Mouse (Mus musculus) left cerebral cortex, adult 18-20 months (tissue): ENCODE results near the gene Coro2b. TPM values are rescaled to one million over a fixed set of nuclear protein-coding genes. Genes with fewer than 3 reads are reported as not detected.
A peak's percentile ranks its signal among the peaks of the same experiment; 100 is the strongest.

ENCODE experiments used
- DNase-seq, 2 experiments: peaks; one replicate each; pipeline ENCODE4 v3.0.0; 2021 to 2022; ENCODE audit warnings: low spot score in 2 of 2, mixed read lengths in 1 of 2
- total RNA-seq, 2 experiments: library from RNA; stranded (reverse); gene quantifications; 2 replicates each; pipeline ENCODE4 v1.2.3; 2021

Coro2b gene
- total RNA-seq, 2 experiments from 2014 or later = 162 to 174 TPM

DNA sequence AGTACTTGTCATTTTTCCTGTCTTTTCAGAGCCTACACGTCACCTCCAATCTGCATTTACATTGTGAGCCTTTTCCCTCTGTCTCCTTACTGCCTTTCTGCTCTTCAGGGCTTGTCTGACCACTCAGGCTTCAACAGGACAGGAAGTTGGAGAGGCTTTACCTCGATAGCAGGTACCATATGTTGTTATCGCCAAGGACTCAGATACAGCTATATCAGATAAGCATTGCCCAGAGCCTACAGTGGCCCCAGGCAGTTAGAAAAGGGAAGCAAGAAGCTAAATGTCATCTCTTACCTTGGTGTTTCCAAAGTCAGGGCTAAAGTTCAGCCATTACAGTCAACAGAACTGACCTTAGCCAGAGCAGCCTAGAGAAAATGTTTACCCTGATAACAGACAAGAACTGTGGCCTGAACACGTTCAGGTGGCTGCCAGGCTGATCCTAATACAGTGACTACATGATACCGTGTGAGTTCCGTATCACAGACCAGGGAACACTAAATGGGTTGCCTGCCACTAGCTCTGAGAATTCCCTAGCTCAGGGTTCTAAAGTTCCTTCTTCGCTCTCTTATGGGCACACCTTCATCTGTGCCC is 130.3 kb downstream of the Coro2b start:
- DNase-seq = no peak

DNA sequence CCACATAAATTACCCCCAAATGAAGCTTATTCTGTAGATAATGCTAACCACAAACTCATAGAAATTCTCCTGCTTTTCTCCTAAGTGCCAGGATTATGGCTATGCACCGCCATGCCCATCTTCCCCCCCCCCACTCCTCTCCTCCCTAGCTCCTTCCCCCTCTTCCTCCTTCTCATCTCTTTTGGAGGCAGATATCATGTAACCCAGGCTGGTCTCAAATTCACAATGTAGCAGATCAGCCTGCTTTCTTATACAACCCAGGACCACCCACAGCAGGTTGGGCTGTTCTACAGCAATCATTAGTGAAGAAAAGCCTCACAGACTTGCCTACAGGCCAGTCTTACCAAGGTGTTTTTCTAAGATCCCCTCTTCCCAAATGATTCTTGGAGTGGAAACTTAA is 135.3 kb downstream of the Coro2b start:
- no peak for DNase-seq

DNA sequence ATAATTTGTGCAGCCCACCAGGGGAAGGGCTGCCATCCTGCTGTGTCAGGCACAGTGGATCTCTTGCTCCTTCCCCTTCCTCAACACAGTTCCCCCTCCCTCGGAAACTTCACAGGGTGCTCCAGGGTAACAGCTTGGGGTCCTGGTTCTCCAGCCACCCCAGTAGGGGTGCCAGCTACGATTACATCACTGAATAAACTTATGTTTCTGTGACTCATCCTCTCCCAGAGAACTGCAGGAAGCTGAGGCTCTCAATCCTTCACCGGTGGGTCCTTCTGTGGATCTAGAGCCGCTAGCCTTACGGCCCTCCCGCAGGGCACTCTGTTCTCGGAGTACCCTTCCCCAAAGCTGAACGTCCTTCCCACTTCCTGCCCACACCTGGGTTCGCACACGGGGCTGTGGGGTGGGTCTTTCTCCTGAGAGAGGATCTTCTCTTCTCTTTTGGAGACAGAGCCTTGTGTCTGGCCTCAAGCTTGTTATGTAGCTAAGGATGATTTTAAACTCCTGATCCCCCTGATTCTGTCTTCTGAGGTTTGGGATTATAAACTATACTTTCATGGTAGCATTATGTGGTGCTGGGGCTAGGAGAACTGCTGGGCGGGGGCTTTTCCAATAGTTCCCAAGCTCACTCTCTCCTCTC is 136.2 kb downstream of the Coro2b start:
- DNase-seq = no peak

DNA sequence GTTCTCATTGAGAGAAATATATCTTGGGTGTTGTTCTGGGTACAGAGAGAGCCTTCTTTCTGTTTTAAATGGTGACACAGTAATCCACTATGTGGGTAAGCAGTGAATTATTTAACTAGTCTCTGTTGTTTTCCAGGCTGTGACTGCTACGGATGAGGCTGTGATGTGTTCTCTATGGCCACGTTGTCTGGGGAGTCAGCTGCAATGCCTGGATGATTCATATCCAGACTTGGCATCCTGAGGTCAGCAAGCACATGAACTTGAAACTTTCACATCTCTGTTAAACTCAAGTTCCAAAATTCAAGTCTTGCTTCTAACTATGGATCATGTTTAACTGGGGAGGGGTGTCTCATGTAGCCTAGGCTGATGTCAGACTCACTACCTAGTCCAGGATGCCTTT is 142.7 kb downstream of the Coro2b start:
- DNase-seq = no peak

DNA sequence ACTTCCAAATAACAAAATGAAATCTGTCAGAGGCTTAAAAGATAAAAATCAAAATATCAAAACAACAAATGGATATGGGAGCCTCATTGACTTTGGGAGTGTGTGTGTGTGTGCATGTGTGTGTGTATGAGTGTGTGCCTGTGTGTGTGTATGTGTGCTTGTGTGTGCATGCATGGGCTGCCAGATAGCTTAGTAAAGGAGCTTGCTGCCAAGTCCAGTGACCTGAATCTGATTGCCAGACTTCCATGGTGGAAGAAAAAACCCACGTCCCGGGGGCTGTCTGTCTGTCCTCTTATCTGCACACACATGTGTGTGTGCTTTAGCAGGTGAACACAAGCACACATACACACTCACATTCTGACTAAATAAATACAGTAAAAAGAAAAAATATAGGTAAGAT is 143.3 kb downstream of the Coro2b start:
- no peak for DNase-seq

DNA sequence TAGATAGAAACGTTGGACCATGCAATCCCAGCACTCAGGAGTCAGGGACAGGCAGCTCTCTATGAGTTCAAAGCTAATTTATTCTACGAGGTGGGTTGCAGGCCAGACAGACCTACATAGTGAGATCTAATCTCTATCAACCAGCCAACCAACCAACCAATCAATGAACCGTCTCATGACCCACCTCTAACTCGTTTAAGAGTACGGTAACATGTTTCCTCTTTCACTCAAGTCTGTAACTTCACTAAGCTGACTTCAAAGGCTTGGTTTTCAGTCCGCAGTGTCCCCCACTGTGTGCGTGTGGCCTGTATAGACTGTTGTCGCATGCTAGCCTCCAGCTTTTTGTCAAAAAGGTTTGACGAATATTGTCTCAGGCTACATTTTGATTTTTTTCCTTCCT is 147.1 kb downstream of the Coro2b start:
- no peak for DNase-seq

DNA sequence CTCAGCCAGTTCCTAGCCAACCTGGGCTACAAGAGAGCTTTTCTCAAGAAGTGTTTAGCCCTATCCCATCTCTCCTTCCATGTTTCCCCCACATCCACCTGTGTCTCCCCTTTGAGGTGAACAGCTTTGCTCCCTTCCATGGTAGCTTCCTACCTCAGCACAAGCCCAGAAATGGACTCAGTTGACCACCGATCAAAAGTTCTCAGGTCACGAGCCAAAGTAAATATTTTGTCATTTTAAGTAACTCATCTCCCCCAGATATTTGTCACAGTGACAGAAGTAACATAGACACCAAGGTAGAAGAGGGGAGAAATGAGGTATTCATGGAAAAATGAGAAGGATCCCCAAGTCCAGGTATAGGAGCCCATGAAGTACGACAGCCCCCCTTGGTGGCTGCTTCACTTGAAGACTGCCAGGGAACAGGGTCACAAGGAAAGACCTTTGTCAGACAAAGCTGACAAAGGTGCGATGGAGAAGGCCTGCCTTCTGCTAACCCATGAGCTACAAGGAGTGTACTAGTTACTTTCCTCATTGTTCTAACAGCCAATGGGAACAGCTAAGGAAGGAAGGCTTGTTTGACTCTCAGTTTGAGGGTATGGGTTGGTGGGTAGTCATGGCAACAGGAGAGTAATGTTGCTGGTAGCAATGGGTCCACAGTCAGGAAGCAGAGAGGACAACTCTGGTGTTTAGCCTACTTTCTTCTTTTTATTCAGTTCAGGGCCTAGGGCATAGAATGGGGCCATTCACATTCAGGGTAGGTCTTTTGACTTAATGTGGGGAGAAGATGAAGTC is 150.9 kb downstream of the Coro2b start:
- DNase-seq = no peak

DNA sequence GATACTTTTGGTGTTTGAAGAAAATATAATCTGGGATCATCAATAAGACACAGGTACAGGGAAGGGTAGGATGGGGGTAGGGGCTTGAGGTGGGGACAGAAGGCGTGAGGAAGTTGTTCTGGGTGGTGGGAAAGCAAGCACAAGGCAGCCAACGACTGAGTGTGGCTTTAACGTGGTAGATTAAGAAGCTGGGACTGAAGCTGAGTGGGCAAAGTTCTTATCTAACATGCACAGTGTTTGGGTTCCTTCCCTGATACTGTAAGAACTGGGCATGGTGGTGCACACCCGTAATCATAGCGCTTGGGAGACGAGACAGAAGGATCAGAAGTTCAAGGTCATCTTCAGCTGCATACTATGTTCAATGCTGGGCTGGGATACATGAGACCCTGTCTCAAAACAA is 151.8 kb downstream of the Coro2b start:
- no peak for DNase-seq

DNA sequence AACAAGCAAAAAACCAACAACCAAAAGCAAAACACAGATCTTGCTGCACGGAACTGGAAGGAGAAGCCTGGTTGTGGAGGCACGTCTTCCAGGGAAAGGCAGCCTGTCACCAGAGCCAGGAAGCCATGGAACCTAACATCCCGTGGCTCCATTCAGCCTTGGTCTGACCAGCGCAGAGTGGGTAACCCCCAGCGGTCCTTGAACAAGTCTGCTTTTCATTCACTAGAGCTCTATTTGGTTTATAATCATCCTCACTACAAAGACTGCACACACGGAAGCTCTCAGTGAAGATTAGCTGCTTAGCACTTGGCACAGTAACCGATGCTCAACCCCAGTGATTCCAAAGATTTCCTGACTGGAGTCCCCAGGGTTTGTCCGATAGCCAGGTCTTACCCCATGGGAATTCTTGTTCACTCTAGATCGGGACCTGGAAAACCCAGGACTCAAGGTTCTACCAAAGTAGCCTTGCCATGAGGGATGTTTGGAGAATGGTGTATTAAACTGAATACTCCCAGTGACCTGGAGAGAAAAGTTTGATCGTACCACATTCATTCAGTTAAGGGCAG is 154.2 kb downstream of the Coro2b start:
- DNase-seq = no peak

DNA sequence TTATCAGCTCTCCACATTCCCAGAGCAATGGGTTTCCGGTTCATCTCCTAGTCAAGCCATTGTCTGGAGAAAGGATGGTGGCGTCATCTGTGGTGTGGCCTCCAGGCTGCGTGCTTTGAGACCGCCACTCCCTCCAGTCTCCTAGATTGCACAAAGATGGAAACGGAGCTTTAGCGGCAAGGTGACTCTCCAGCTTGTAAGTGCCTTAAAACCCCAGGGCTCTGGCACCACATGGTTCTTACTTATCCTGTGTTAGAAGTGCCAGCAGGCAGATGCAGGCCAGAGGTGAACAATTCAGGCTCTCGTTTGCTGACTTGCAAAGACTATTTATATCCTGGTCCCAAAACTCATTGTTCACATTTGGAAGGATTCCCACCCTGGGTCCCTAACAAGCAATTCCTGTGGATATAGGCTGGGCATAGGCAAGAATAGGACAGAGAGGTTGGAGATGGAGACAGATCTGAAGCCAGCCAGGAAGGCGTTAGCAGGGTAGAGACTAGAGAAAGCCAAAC is 155.4 kb downstream of the Coro2b start:
- no peak for DNase-seq

DNA sequence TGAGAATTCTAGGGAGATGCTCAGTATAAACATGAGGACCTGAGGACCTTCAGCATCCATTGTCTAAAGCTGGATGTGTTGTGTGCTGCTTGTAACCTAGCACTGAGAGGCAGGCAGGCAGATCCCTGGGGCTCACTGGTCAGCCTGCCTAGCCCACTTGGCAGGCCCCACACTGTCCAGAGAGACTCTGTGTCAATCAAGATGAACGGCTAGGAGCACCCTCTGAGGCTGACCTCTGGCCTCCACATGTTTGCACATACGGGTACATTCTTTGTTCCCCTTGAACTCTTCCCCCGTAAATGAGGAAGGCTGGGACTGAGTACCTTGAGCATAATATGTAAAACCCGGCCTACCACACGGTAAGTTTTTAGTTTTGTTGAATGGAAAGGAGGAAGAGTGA is 156.5 kb downstream of the Coro2b start:
- DNase-seq = no peak

DNA sequence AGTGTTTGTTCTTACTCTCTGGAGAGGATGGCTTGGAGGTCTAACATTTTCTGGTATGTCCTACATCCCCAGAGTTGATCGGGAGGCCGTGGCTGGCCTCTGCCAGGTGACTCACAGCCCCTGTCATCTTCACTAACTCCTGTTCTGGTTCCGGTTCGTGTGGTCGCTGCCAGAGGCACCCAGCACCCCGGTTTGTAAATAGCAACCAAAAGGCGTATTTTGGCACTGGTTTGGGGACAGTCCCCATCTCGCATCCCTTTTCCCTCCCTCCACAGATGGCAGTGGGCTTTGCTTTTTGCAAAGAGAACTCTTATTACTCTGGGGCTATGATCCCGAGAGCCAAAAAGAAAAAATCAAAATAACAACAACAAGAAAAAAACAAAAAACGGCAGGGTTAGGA is 158.9 kb downstream of the Coro2b start:
- DNase-seq = no peak

DNA sequence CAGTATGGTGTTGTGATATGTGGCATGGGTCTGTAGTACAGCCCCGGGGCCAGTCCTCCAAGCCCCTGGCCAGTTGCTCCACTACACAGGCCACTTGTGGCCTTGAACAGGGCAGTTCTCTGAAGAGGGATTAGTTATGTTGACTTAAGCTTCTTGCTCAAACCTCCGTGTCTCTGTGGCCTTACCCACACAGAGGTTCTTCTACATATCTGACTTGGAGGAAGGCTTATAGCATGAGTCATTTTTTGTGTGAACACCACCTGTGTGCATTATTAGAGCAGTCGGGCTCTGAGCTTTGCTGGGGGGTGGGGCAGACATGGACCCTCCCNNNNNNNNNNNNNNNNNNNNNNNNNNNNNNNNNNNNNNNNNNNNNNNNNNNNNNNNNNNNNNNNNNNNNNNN is 162.6 kb downstream of the Coro2b start:
- no peak for DNase-seq

DNA sequence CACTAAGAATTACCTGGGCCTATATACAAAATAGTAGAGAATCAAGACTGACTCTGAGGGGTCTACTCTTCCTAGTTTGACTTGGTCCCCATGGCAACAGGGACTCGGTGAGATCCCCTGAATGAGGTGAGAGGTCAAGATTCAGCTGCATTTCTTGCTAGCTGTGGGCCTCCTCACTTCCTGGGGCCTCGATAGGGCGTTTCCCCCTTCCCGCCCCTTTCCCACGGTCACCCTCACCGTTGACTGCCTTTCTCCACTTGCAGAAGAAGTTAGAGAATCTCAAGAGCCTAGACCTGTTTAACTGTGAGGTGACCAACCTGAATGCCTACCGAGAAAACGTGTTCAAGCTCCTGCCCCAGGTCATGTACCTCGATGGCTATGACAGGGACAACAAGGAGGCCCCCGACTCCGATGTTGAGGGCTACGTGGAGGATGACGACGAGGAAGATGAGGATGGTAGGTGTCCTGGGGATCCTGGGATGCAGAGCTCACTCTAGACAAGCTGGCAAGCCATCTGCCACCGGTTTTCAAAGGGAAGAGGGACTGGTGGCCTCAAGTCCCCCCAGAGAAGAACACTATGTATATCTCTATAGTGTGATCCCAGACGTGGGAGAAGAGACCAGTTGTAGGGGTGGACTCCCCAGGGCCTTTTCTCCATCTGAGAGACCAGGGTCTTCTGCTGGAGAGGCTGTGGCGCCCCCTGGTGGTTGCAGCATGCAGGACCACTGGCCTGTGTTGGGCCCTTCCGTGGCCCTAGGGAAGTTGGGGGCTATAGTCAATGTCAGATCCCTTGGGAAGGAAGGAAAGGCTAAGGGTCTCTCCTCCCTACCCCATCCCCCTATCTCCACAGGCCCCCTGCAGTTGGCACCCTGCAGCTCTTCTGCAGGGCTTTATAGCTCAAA is 163.4 kb downstream of the Coro2b start:
- peak; percentile 61 to 68 for DNase-seq

DNA sequence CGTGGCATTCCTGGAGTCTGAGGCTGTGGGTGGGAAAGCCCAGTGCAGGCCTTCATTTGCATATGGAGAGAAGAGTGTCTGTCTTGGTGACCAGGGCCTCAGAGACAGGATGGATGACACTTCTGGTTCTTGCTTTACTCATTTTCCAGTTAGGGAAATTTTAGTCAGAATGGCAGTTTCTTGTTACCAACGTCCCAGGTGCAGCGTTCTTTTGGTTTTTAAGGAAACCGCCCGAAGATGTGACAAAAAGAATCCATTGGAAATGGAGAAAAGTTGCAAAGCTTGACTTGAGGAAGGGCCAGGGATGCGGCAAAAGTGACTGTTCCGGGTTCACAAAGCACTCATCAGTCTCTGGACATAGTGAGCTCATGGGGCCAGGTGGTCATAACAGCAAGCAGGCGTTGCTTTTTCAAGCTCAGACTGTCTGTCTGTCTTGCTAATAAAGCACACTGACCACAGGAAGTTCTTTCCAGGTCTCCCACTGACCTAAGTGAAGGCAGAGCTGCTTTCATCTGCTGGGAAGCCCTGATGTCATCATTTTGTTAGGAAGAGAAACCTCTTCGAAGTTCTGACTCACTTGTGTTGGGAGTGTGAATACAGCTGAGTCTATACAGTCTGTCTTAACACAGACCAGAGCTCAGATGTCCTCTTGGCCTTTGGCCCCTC is 164.2 kb downstream of the Coro2b start:
- DNase-seq = no peak

DNA sequence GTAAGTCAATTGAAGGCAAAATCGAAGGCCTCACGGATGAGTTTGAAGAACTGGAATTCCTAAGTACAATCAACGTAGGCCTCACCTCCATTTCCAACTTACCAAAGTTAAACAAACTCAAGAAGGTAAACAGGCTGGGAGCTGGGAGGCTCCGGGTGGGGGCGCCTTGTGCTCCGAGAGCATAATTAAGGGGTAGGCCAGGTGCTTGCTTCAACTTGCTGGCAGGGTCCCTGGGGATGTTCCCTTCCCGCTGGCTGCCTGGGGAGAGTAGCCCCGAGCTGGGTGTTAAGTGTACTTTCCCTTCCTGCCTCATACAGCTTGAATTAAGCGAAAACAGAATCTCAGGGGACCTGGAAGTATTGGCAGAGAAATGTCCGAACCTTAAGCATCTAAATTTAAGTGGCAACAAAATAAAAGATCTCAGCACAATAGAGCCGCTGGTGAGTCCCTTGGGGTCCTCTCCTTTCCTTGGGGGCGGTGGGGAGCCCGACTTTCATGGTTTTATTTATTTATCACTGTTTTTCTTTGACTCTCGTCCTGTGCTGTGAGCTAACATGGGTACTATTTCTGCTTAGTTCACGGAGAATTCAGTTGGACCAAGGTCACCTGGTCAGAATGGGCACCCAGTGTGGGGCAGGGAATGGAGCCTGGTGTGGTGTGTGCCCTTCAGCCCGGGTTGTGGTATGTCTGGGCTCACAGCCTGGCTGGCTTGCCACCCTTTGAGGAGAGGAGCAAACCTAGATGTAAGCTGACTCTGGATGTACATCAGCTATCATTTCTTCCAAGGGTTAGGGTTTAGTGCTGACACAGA is 164.9 kb downstream of the Coro2b start:
- DNase-seq = no peak

DNA sequence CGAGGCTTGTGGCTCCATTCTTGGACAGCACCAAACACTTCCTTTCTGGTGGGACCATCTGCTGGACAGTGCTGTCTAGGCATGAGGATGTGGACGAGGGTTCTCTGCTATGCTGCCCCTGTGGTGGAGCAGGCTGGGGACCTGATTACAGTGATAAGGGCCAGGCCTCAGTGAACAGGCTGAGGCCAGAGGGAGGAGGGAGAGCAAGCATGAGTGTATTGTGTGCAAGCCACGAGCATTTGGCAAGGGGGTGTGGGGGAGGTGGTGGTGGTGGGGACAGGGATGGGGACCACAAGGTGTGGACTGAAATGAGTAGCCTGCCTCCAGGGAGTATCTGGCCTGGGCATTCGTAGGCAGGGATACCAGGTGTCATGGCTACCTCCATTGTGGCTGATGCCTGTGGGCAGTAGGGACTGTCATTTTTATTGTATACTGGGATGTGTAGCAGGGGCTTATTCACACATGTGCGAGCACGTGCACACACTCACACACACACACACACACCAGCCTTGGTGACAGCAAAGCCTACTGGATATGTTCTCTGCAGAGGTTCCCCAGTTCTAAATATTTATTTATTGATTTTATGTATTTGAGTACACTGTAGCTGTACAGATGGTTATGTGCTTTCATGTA is 166.1 kb downstream of the Coro2b start:
- no peak for DNase-seq

DNA sequence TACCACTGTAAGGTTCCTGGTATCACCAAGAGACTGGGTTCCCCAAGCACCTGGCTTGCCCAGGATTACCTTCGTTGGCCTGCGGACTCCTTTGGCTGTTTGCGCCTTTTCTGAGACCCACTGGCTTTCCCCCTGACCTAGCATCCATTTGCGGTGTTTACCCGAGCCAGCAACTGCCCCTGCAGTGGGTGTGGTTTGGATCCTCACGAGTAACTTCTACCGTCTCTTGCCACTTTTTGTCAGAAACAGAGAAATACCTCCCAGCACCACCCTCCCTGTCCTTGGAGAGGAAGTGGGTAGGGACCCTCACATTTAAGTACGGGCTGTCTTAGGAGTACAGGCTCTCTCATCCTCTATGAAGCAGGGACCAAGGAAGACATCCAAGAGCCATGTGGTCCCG is 166.7 kb downstream of the Coro2b start:
- no peak for DNase-seq
